Mouse (Mus musculus): ENCODE data around the gene Ldlrad2. TPM values are rescaled to one million over a fixed set of nuclear protein-coding genes. Genes with fewer than 3 reads are reported as not detected.
"Not testable (repeated sequence)": the region's sequence is repeated elsewhere in the genome, so short reads cannot be mapped to it uniquely, and the experiment has no call there.

The Ldlrad2 gene
- polyA plus RNA-seq, 1 experiment from 2014 or later = not detected

DNA sequence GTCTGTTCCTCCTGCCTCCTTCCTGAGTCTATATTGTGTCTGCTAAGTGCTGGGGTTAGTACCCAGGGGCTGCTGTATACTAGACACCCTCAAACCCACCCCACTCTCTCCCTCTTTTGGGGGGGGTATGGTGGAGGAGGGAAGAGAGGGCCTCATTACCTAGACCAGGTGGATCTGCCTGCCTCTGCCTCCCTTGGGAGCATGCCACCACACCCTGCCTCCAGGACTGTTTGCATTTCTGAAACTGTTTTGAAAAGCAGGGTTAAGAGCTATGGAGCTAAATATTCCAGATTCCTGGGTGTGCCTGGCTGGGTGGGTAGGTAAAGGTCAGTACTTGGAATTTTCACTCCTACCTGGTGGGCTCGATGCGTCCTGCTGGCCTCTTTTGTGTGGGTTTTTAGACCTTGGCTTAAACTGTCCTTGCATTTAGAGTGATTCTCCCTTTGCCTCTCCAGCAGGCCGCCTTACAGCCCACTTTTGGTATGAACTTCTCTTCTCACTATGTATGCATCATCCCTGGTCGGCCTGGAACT is 22.8 kb upstream of the Ldlrad2 start:
- Histone ChIP-seq H3K4me1 (replicated peaks; ENCODE audit: control insufficient read depth, insufficient read depth, low read length) (peaks cover 4% of the 10 kb centered on the region; the same call in 1 of the 2 replicates), H3K4me2 (ENCODE audit: low read depth, low read length, severe bottlenecking) (no peak overlapping the region), H3K9ac (ENCODE audit: low read length) (no peak overlapping the region), H3K36me3 (ENCODE audit: control insufficient read depth, insufficient read depth, low read length) (no peaks in the 10 kb centered on the region), H3K27me3 (ENCODE audit: control insufficient read depth, insufficient read depth, low read length) (no peaks in the 10 kb centered on the region), H3K9me3 (ENCODE audit: control insufficient read depth, low read length) (no peaks in the 10 kb centered on the region), H3K27ac (ENCODE audit: low read depth, low read length) (no peak overlapping the region), H3K4me3 (ENCODE audit: low read depth, low read length) (no peak overlapping the region)
- ATAC-seq (replicated peaks; ENCODE audit: low FRiP score) (no peak), DNase-seq (ENCODE audit: low spot score) (no peak)
- 91% methylated on average over 4 of the region's 4 CpGs for WGBS

- DNase-seq (ENCODE audit: low spot score) (no peak), ATAC-seq (replicated peaks; ENCODE audit: low FRiP score) (no peak)
- peak overlapping the region; percentile 69 for H3K9ac ChIP-seq (ENCODE audit: low read length)
- H3K4me2 ChIP-seq (ENCODE audit: low read depth, low read length, severe bottlenecking) = peak overlapping the region; percentile 86
- no peaks in the 10 kb centered on the region for H3K9me3 ChIP-seq (ENCODE audit: control insufficient read depth, low read length)
- H3K27me3 ChIP-seq (ENCODE audit: control insufficient read depth, insufficient read depth, low read length) = no peaks in the 10 kb centered on the region
- peak overlapping the region; percentile 94 for H3K27ac ChIP-seq (ENCODE audit: low read depth, low read length)
- H3K36me3 ChIP-seq (ENCODE audit: control insufficient read depth, insufficient read depth, low read length) = no peaks in the 10 kb centered on the region
- peak overlapping the region; percentile 89 for H3K4me3 ChIP-seq (ENCODE audit: low read depth, low read length)
- H3K4me1 ChIP-seq (replicated peaks; ENCODE audit: control insufficient read depth, insufficient read depth, low read length) = peaks cover 4% of the 10 kb centered on the region; the same call in 1 of the 2 replicates
- WGBS = 5% methylated on average over 40 of the region's 40 CpGs
Measured at GRCm38 (mm10) chr4:137594496-137595270, 20.3 kb upstream of the Ldlrad2 start.

GRCm38 (mm10) chr4:137593601-137594495 is 19.5 kb upstream of the Ldlrad2 start, which contains the start of gene Usp48:
Usp48 (plus strand) TSS chr4:137593755.
- no peaks in the 10 kb centered on the region for H3K27me3 ChIP-seq (ENCODE audit: control insufficient read depth, insufficient read depth, low read length)
- H3K4me1 ChIP-seq (replicated peaks; ENCODE audit: control insufficient read depth, insufficient read depth, low read length) = peaks cover 4% of the 10 kb centered on the region; the same call in 1 of the 2 replicates
- peak within 1 kb of the TSS; percentile 69 for H3K9ac ChIP-seq (ENCODE audit: low read length)
- peak; percentile 100 for DNase-seq (ENCODE audit: low spot score)
- H3K4me2 ChIP-seq (ENCODE audit: low read depth, low read length, severe bottlenecking) = peak within 1 kb of the TSS; percentile 86
- H3K4me3 ChIP-seq (ENCODE audit: low read depth, low read length) = peak within 1 kb of the TSS; percentile 89
- peak; percentile 92 for ATAC-seq (replicated peaks; ENCODE audit: low FRiP score)
- WGBS = under 1% methylated on average over 90 of the region's 92 CpGs
- peak within 1 kb of the TSS; percentile 94 for H3K27ac ChIP-seq (ENCODE audit: low read depth, low read length)
- H3K36me3 ChIP-seq (ENCODE audit: control insufficient read depth, insufficient read depth, low read length) = no peaks in the 10 kb centered on the region
- no peaks in the 10 kb centered on the region for H3K9me3 ChIP-seq (ENCODE audit: control insufficient read depth, low read length)

DNA sequence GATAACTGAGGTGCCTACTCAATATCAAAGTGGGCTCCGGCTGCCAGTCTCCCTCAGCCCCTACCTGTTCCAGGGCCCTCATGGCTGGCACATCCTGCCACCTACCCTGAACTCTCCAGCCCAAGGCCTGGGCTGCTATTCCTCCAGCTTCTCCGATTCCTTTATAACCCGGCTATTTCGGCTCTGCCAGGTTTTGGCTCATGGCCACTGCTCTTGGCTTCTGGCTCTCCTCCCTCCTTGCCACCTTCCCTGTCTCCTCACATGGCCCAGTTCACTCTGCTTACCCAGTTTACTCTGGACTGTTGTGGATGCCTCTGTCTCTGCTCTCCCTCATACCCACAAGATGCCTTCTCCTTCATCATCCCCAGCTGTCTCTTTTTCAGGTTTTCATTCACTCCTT is 16.6 kb upstream of the Ldlrad2 start:
- H3K27me3 ChIP-seq (ENCODE audit: control insufficient read depth, insufficient read depth, low read length) = no peaks in the 10 kb centered on the region
- no peak overlapping the region for H3K4me3 ChIP-seq (ENCODE audit: low read depth, low read length)
- no peak overlapping the region for H3K27ac ChIP-seq (ENCODE audit: low read depth, low read length)
- DNase-seq (ENCODE audit: low spot score) (no peak), ATAC-seq (replicated peaks; ENCODE audit: low FRiP score) (no peak)
- H3K9ac ChIP-seq (ENCODE audit: low read length) = no peak overlapping the region
- H3K4me1 ChIP-seq (replicated peaks; ENCODE audit: control insufficient read depth, insufficient read depth, low read length) = peaks cover 4% of the 10 kb centered on the region; the same call in 1 of the 2 replicates
- H3K4me2 ChIP-seq (ENCODE audit: low read depth, low read length, severe bottlenecking) = no peak overlapping the region
- no peaks in the 10 kb centered on the region for H3K9me3 ChIP-seq (ENCODE audit: control insufficient read depth, low read length)
- 95% methylated on average over 4 of the region's 4 CpGs for WGBS
- H3K36me3 ChIP-seq (ENCODE audit: control insufficient read depth, insufficient read depth, low read length) = no peaks in the 10 kb centered on the region

DNA sequence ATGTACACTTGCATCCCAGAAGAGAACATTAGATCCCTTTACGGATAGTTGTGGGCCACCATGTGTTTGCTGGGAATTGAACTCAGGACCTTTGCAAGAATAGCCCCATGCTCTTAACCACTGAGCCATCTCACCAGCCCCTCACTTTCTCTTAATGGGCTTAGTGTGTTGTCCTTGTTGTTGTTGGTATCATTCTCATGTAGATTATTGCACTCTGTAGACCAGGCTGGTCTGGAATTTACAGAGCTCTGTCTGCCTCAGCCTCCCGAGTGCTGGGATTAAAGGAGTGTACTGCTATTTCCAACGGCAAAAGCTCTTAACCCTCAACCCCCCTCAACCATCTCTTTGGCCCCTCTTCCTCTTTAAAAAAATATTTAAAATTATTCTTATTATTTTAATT is 15.2 kb upstream of the Ldlrad2 start:
- no peak overlapping the region for H3K4me3 ChIP-seq (ENCODE audit: low read depth, low read length)
- DNase-seq (ENCODE audit: low spot score) (no peak), ATAC-seq (replicated peaks; ENCODE audit: low FRiP score) (no peak)
- no peak overlapping the region for H3K4me2 ChIP-seq (ENCODE audit: low read depth, low read length, severe bottlenecking)
- no peak overlapping the region for H3K9ac ChIP-seq (ENCODE audit: low read length)
- no peaks in the 10 kb centered on the region for H3K27me3 ChIP-seq (ENCODE audit: control insufficient read depth, insufficient read depth, low read length)
- no peaks in the 10 kb centered on the region for H3K9me3 ChIP-seq (ENCODE audit: control insufficient read depth, low read length)
- H3K27ac ChIP-seq (ENCODE audit: low read depth, low read length) = no peak overlapping the region
- WGBS = 87% methylated on average over 3 of the region's 3 CpGs
- no peaks in the 10 kb centered on the region for H3K36me3 ChIP-seq (ENCODE audit: control insufficient read depth, insufficient read depth, low read length)
- no peaks in the 10 kb centered on the region for H3K4me1 ChIP-seq (replicated peaks; ENCODE audit: control insufficient read depth, insufficient read depth, low read length)

DNA sequence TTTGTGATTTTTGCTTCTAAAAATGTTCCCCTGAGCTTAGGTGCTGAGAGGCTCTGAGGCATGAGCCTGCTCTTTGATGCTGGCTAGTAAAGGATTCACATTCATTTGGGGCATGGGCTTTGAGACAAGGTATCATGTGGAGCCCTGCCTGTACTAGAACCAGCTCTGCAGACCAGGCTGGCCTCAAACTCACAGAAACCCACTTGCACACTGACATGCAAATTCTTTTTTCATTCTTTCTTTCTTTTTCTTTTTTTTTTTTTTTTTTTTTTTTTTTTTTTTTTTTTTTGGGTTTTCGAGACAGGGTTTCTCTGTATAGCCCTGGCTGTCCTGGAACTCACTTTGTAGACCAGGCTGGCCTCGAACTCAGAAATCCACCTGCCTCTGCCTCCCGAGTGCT is 14.7 kb upstream of the Ldlrad2 start:
- H3K4me3 ChIP-seq (ENCODE audit: low read depth, low read length); H3K36me3 ChIP-seq (ENCODE audit: control insufficient read depth, insufficient read depth, low read length); DNase-seq (ENCODE audit: low spot score); ATAC-seq (replicated peaks; ENCODE audit: low FRiP score); H3K4me2 ChIP-seq (ENCODE audit: low read depth, low read length, severe bottlenecking); H3K4me1 ChIP-seq (replicated peaks; ENCODE audit: control insufficient read depth, insufficient read depth, low read length); H3K27ac ChIP-seq (ENCODE audit: low read depth, low read length); H3K27me3 ChIP-seq (ENCODE audit: control insufficient read depth, insufficient read depth, low read length); H3K9ac ChIP-seq (ENCODE audit: low read length); H3K9me3 ChIP-seq (ENCODE audit: control insufficient read depth, low read length): not testable (repeated sequence)
- WGBS = 86% methylated on average over 2 of the region's 3 CpGs

DNA sequence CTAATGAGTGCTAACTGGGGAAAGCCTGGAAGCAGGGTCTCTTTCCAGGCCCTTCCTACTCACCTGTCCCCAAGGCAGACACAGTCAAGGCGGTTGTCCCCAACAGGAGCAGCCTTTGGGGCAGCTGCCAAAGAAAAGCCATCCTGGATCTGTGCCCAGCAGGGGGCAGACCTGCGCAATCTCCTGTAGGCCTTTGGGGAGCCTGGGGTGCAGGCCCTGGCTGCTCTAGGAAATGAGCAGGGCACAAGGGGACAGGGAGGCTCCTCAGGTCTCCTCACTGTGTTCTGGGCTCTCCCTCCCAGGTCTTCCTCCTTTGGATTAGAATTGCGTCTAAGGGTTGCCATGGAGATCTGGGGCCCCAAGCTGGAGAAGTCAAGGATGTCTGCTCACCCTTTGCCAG is 7.4 kb upstream of the Ldlrad2 start:
- ATAC-seq (replicated peaks; ENCODE audit: low FRiP score) (no peak), DNase-seq (ENCODE audit: low spot score) (no peak)
- Histone ChIP-seq H3K27ac (ENCODE audit: low read depth, low read length) (no peak overlapping the region), H3K9ac (ENCODE audit: low read length) (no peak overlapping the region), H3K36me3 (ENCODE audit: control insufficient read depth, insufficient read depth, low read length) (no peaks in the 10 kb centered on the region), H3K9me3 (ENCODE audit: control insufficient read depth, low read length) (no peaks in the 10 kb centered on the region), H3K27me3 (ENCODE audit: control insufficient read depth, insufficient read depth, low read length) (no peaks in the 10 kb centered on the region; the same call in 1 of the 2 replicates), H3K4me3 (ENCODE audit: low read depth, low read length) (no peak overlapping the region), H3K4me2 (ENCODE audit: low read depth, low read length, severe bottlenecking) (no peak overlapping the region), H3K4me1 (replicated peaks; ENCODE audit: control insufficient read depth, insufficient read depth, low read length) (no peaks in the 10 kb centered on the region)
- 37% methylated on average over 3 of the region's 3 CpGs for WGBS

DNA sequence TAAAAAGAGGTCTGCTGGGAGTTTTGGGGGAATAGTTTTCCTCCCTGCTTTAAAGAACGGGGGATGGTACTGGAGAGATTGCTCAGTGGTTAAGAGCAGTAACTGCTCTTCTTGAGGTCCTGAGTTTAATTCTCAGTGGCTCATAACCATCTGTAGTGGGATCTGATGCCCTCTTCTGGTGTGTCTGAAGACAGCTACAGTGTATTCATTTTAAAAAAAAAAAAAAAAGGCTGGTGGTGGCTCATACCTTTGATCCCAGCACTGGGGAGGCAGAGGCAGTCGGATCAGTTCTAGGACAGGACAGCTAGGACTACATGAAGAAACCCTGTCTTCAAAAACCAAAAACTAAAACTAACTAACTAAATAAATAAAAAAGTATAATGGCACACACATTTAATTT is 5.9 kb upstream of the Ldlrad2 start:
- no peak for ATAC-seq (replicated peaks; ENCODE audit: low FRiP score)
- no peak for DNase-seq (ENCODE audit: low spot score)
- Histone ChIP-seq H3K36me3 (ENCODE audit: control insufficient read depth, insufficient read depth, low read length) (no peaks in the 10 kb centered on the region), H3K4me2 (ENCODE audit: low read depth, low read length, severe bottlenecking) (no peak overlapping the region), H3K4me3 (ENCODE audit: low read depth, low read length) (no peak overlapping the region), H3K9ac (ENCODE audit: low read length) (no peak overlapping the region), H3K4me1 (replicated peaks; ENCODE audit: control insufficient read depth, insufficient read depth, low read length) (no peaks in the 10 kb centered on the region), H3K9me3 (ENCODE audit: control insufficient read depth, low read length) (no peaks in the 10 kb centered on the region), H3K27me3 (ENCODE audit: control insufficient read depth, insufficient read depth, low read length) (no peaks in the 10 kb centered on the region; the same call in 1 of the 2 replicates), H3K27ac (ENCODE audit: low read depth, low read length) (no peak overlapping the region)
- 72% methylated on average over 2 of the region's 2 CpGs for WGBS
